Mouse (Mus musculus) kidney, embryonic 16.5 days (tissue): ENCODE data around the gene Lgmn. TPM values are rescaled to one million over a fixed set of nuclear protein-coding genes. Genes with fewer than 3 reads are reported as not detected.

Experiments used
- ATAC-seq: fragments of 200-750 bp; cut with Nextera tagmentation; 2 replicates; pipeline ENCODE4 v1.8.0; 2017; ENCODE audit warnings: moderate TSS enrichment; ENCODE audit not compliant: low FRiP score, low TSS enrichment
- H3K27ac ChIP-seq: fragments of 300-500 bp; sonication (generic); 2 replicates; pipeline ENCODE4 v1.5.1; 2014; ENCODE audit warnings: low read length
- H3K27me3 ChIP-seq: fragments of 300-500 bp; sonication (generic); 2 replicates; pipeline ENCODE4 v1.6.1; 2014; ENCODE audit warnings: low read length, control low read depth, mixed read lengths; ENCODE audit not compliant: insufficient read depth
- H3K36me3 ChIP-seq: fragments of 300-500 bp; sonication (generic); 2 replicates; pipeline ENCODE4 v1.6.1; 2014; ENCODE audit warnings: low read length, control low read depth, mixed read lengths; ENCODE audit not compliant: insufficient read depth
- H3K4me1 ChIP-seq: fragments of 300-500 bp; sonication (generic); 2 replicates; pipeline ENCODE4 v1.6.1; 2014; ENCODE audit warnings: low read length, control low read depth, mixed read lengths; ENCODE audit not compliant: insufficient read depth
- H3K4me2 ChIP-seq: fragments of 300-500 bp; sonication (generic); replicated peaks from 2 replicates; pipeline ENCODE4 v1.6.1; 2014; ENCODE audit warnings: low read depth, low read length
- H3K4me3 ChIP-seq: fragments of 300-500 bp; sonication (generic); 2 replicates; pipeline ENCODE4 v1.5.1; 2014; ENCODE audit warnings: mild to moderate bottlenecking, low read length
- H3K9ac ChIP-seq: fragments of 300-500 bp; sonication (generic); replicated peaks from 2 replicates; pipeline ENCODE4 v1.6.1; 2014; ENCODE audit warnings: low read length
- H3K9me3 ChIP-seq: fragments of 300-500 bp; sonication (generic); 2 replicates; pipeline ENCODE4 v1.6.1; 2016; ENCODE audit warnings: low read length, control low read depth
- WGBS: fragments of 180-500 bp; shearing (Covaris S2); extraction: QIAGEN DNeasy Blood & Tissue Kit; methylation state at CpG from one replicate; pipeline ENCODE4 v1.1.7; 2014; 5-methylcytosine and 5-hydroxymethylcytosine counted together
- polyA plus RNA-seq: library from polyadenylated mRNA; unstranded; fragments of >200 nt; fragmentation: Nextera tagmentation; extraction: Ambion mirVana; gene quantifications from 2 replicates; pipeline ENCODE4 v1.2.1, GENCODE M21; 2015

Lgmn gene
- polyA plus RNA-seq, 1 experiment from 2014 or later = 175 TPM

DNA sequence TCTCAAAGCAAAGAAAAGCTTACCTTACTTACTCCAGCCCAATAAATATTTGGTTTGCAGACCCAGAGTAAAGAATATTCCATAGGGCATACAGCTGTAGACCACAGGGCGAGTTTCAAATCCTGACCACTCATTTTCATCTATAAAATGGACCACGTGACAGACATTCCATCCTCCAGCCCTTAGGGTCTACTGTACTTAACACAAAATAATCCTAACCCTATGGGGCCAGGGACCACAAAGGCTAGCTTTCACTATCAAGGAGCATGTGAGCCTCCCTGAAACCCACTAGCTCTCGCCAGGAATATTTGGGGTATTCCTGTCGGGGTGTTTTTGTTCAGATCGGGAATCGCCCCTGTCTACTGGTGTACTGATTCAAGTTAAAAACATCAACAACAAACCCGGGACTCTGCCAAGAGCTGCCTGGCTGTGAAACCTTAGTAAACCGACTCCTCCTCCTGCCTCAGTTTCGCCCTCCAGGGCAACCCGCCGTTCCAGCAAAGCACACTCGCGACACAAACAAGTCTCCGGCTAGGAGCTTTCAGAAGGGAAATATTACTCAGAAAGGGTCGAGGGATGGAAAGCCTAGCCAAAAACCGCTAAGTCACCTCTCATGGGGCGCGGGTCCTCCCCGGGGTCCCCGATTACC lies 506 bp downstream of the Lgmn start:
- Histone ChIP-seq H3K9ac (peak overlapping the region; percentile 80), H3K4me1 (peaks cover 12% of the 10 kb centered on the region), H3K4me3 (peak overlapping the region; percentile 74), H3K9me3 (no peaks in the 10 kb centered on the region), H3K36me3 (no peaks in the 10 kb centered on the region), H3K4me2 (peak overlapping the region; percentile 80), H3K27me3 (no peaks in the 10 kb centered on the region), H3K27ac (peak overlapping the region; percentile 60; the same call in 1 of the 2 replicates)
- 3% methylated on average over 20 of the region's 20 CpGs for WGBS
- peak; percentile 0; the same call in 1 of the 2 replicates for ATAC-seq

DNA sequence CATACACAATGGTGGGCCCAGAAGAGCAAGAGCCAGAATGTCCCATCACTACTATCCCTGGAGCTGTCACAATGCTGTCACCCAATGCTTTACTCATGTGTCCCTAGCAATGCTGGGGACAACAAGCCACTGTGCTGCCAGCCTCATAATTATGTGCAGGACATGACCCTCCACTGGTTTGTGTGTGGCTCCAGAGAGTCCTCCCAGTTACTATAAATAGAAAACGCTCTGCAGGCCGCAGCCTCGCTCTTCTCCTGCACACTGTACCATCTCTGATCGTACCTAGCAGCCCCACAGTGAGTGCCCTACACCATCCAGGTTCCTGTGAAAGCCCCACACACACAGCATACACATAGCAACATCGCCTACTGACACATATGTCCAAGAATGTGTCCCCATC lies 1.7 kb downstream of the Lgmn start:
- Histone ChIP-seq H3K4me1 (peaks cover 12% of the 10 kb centered on the region), H3K27me3 (no peaks in the 10 kb centered on the region), H3K36me3 (no peaks in the 10 kb centered on the region), H3K27ac (0 out of 2 replicates have a peak overlapping the region, but pooled peaks have one; percentile 10), H3K4me3 (peak overlapping the region; percentile 74; the same call in 1 of the 2 replicates), H3K4me2 (peak overlapping the region; percentile 80), H3K9ac (no peak overlapping the region), H3K9me3 (no peaks in the 10 kb centered on the region)
- 68% methylated on average over 5 of the region's 5 CpGs for WGBS
- ATAC-seq = no peak

DNA sequence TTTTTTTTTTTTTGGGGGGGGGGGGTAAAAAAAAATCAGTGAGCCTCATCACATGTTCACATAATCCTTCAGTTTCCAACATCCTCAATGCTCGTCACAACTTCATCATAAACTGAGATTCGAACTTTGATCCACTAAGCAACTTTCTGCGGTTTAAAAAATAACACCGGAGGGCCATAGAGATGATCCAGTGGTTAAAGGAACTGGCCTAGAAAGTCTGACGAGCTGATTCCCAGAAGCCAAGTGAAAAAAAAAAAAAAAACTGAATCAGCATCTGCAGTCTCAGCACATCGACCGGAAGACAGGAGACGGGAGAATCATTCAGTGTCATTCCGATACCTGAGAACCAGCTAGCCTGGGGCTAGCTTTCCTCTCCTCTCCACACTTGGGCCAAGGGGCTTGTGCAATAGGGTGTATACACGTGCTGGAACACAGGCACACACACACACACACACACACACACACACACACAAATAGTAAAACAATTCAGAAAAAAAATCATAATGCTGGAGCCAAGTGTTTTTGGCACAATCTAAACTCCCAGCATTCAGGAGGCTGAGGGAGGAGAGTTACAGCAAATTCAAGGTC lies 2.6 kb downstream of the Lgmn start:
- no peak overlapping the region for H3K4me3 ChIP-seq
- H3K9ac ChIP-seq = no peak overlapping the region
- ATAC-seq = no peak
- H3K9me3 ChIP-seq = no peaks in the 10 kb centered on the region
- no peaks in the 10 kb centered on the region for H3K27me3 ChIP-seq
- 59% methylated on average over 10 of the region's 10 CpGs for WGBS
- no peak overlapping the region for H3K4me2 ChIP-seq
- no peaks in the 10 kb centered on the region for H3K36me3 ChIP-seq
- no peak overlapping the region for H3K27ac ChIP-seq
- H3K4me1 ChIP-seq = peaks cover 12% of the 10 kb centered on the region

DNA sequence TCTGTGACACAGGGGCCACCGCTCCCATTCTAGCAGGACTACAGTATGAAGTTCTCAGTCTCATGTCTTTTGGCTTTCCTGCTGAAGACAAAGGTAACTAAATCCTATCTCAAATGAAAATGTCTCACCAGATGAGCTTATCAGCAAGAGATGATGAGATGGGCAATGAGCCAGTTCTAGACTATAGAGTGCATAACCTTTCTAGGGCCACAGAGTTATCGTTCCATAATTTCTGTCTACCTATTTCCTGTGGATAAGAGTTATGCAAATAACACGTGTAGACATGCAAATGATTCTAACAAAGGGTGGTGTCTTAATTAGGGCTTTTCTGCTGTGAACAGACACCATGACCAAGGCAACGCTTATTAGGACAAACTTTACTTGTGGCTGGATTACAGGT lies 5.5 kb downstream of the Lgmn start:
- no peaks in the 10 kb centered on the region for H3K9me3 ChIP-seq
- H3K36me3 ChIP-seq = no peaks in the 10 kb centered on the region
- H3K9ac ChIP-seq = no peak overlapping the region
- no peak overlapping the region for H3K4me3 ChIP-seq
- no peaks in the 10 kb centered on the region for H3K27me3 ChIP-seq
- H3K27ac ChIP-seq = no peak overlapping the region
- 89% methylated on average over 4 of the region's 4 CpGs for WGBS
- peaks cover 12% of the 10 kb centered on the region for H3K4me1 ChIP-seq
- no peak overlapping the region for H3K4me2 ChIP-seq
- ATAC-seq = no peak

DNA sequence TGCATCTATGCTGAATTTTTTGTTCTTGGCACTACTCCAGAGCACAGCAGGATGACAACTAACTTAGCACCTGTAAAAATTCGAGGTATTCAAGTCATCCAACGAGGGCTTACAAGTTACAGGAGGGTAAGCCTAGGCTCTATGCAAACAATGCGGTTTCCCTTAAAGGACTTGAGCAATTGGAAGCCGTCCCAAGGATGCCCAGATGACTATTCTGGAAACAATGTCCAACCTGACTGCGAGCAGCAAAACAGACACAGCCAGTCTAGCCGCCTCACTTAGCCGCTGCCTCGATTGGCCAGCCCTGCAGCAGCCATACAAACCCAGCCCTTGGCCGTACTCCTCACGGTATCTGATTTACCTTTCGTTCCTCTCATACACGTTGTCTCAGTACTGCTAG lies 7.4 kb downstream of the Lgmn start:
- ATAC-seq = no peak
- Histone ChIP-seq H3K4me2 (no peak overlapping the region), H3K4me1 (no peaks in the 10 kb centered on the region), H3K27me3 (no peaks in the 10 kb centered on the region), H3K36me3 (no peaks in the 10 kb centered on the region), H3K9me3 (no peaks in the 10 kb centered on the region), H3K27ac (no peak overlapping the region), H3K4me3 (no peak overlapping the region), H3K9ac (no peak overlapping the region)
- 85% methylated on average over 12 of the region's 12 CpGs for WGBS

DNA sequence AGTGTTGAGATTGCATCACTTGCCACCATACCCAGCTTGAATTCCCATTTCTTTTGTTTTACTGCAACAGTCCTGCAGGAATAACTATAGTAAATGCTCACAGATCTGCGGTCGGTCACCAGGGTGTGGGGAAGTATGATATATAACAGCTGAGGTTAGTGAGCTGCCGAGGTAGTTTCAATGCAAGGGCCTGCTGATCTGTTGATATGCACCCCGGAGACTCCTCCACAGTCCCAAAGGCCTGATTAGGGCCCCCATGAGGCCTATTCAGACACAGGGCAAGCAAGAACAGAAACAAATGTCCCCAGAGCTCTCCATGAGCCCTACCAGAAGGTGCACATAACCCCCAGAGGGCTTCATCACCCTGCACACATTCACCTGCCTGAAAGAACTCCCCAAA lies 9.4 kb downstream of the Lgmn start:
- Histone ChIP-seq H3K27me3 (no peaks in the 10 kb centered on the region), H3K4me2 (no peak overlapping the region), H3K4me1 (no peaks in the 10 kb centered on the region), H3K4me3 (no peak overlapping the region), H3K9ac (no peak overlapping the region), H3K36me3 (peaks cover 5% of the 10 kb centered on the region; the same call in 1 of the 2 replicates), H3K27ac (no peak overlapping the region), H3K9me3 (no peaks in the 10 kb centered on the region)
- no peak for ATAC-seq
- 81% methylated on average over 4 of the region's 4 CpGs for WGBS

DNA sequence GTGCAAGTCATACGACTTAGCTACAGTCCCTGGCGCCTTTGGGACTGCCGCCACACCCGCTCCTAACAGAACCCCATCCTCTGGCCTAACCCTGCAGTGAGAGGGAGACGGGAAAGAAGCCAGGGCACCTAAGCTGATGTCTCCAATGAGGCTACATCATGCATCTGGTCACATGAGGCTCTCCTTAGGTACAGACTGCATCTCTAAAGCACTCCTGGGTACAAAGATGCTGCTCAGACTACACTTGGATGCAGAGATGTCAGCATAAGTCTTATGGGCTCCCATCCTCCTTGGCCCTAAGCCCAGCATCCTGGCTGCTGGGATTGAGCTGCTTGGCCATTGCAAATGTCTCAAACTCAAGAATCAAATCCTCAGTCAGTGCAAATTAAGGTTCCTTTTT lies 10.0 kb downstream of the Lgmn start:
- no peak overlapping the region for H3K9ac ChIP-seq
- H3K27me3 ChIP-seq = no peaks in the 10 kb centered on the region
- 92% methylated on average over 5 of the region's 5 CpGs for WGBS
- no peak overlapping the region for H3K4me3 ChIP-seq
- H3K4me1 ChIP-seq = no peaks in the 10 kb centered on the region
- H3K27ac ChIP-seq = no peak overlapping the region
- no peak for ATAC-seq
- H3K36me3 ChIP-seq = peaks cover 5% of the 10 kb centered on the region; the same call in 1 of the 2 replicates
- no peak overlapping the region for H3K4me2 ChIP-seq
- no peaks in the 10 kb centered on the region for H3K9me3 ChIP-seq

DNA sequence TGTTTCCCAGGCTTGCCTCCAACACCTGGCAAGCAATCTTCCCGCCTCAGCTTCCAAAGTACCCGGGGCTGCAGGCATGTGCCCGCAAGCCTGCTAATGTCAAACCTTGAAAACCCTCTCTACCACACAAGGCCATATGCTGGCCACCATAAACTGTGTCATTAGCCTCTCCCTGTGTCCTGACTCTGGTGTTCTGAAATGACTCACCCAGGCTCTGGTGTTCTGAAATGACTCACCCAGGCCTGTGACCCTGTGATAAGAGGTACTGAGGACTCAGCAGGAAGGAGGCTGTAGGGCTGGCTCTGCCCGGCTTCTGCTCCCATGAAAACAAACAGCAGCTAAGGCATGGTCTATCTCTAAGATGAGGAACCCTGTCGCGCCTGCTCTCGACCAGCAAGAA lies 13.3 kb downstream of the Lgmn start:
- WGBS = 96% methylated on average over 7 of the region's 7 CpGs
- H3K27me3 ChIP-seq = no peaks in the 10 kb centered on the region
- no peak overlapping the region for H3K27ac ChIP-seq
- no peak overlapping the region for H3K4me2 ChIP-seq
- no peak overlapping the region for H3K4me3 ChIP-seq
- no peak for ATAC-seq
- no peak overlapping the region for H3K9ac ChIP-seq
- no peaks in the 10 kb centered on the region for H3K4me1 ChIP-seq
- H3K9me3 ChIP-seq = no peaks in the 10 kb centered on the region
- H3K36me3 ChIP-seq = peaks cover 7% of the 10 kb centered on the region; the same call in 1 of the 2 replicates

DNA sequence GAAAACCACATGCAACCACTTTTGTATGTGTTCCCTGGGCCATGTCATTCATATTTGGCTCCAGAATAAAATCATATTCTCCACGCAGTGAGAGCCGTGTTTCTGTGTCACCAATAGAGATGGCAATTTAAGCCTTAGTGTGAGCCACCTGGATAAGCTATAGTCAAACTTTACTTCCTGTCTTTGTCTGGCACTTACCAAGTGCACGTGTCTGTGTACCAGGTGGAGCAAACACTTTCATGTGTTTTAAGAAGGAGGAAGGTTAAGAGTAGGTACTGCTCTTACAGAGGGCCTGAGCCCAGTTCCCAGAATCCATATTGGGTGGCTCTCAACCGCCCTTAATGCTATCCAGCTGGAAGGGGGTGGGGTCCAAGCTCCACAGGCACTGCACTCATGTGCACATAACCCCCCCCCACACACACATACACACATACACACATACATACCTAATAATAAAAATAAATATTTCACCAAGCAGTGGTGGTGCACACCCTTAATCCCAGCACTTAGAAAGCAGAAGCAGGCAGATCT lies 14.5 kb downstream of the Lgmn start:
- no peak for ATAC-seq
- 76% methylated on average over 4 of the region's 4 CpGs for WGBS

DNA sequence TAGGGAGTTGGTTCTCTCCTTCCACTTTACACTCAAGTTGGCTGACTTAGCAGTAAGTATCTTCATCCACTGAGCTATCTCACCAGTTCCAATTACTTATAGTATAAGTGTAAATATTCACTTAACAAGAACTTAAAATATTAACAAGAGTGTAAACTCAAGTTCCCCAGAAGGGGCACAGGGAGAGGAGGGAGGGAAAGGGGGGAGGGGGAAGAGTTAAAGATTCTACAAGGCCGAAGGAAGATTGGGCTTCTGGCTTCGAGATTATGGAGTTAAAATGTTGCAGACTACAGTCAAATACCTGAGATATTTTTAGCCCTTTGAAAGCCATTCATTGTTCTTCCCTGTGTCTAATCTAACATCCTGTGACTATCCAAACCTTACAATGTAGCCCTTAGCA lies 15.2 kb downstream of the Lgmn start:
- ATAC-seq = no peak
- Histone ChIP-seq H3K4me1 (no peaks in the 10 kb centered on the region), H3K27me3 (no peaks in the 10 kb centered on the region), H3K27ac (no peak overlapping the region), H3K4me2 (no peak overlapping the region), H3K4me3 (no peak overlapping the region), H3K9me3 (no peaks in the 10 kb centered on the region), H3K9ac (no peak overlapping the region), H3K36me3 (peaks cover 7% of the 10 kb centered on the region; the same call in 1 of the 2 replicates)
- WGBS = 54% methylated on average over 2 of the region's 2 CpGs

More for the DNA sequence above, 14.5 kb downstream of the Lgmn start:
- no peak overlapping the region for H3K27ac ChIP-seq
- no peak overlapping the region for H3K4me2 ChIP-seq
- no peaks in the 10 kb centered on the region for H3K27me3 ChIP-seq
- H3K9me3 ChIP-seq = no peaks in the 10 kb centered on the region
- no peaks in the 10 kb centered on the region for H3K4me1 ChIP-seq
- H3K36me3 ChIP-seq = peaks cover 7% of the 10 kb centered on the region; the same call in 1 of the 2 replicates
- no peak overlapping the region for H3K9ac ChIP-seq
- no peak overlapping the region for H3K4me3 ChIP-seq
